Mouse (Mus musculus) heart, embryonic 12.5 days (tissue): ENCODE results near the gene Atp2a1. TPM values are rescaled to one million over a fixed set of nuclear protein-coding genes. Genes with fewer than 3 reads are reported as not detected.

Experiments
- ATAC-seq: fragments of 200-750 bp; cut with Nextera tagmentation; 2 replicates; pipeline ENCODE4 v1.8.0; 2017; ENCODE audit warnings: moderate TSS enrichment, moderate library complexity; ENCODE audit not compliant: insufficient number of reproducible peaks, low FRiP score
- H3K27ac ChIP-seq: fragments of 300-500 bp; sonication (generic); 2 replicates; pipeline ENCODE4 v1.5.1; 2016; ENCODE audit warnings: mild to moderate bottlenecking, moderate library complexity; ENCODE audit not compliant: poor library complexity, severe bottlenecking
- H3K27me3 ChIP-seq: fragments of 300-500 bp; sonication (generic); replicated peaks from 2 replicates; pipeline ENCODE4 v1.6.1; 2016; ENCODE audit warnings: mild to moderate bottlenecking, moderate library complexity
- H3K36me3 ChIP-seq: fragments of 300-500 bp; sonication (generic); 2 replicates; pipeline ENCODE4 v1.6.1; 2016; ENCODE audit warnings: mild to moderate bottlenecking, moderate library complexity
- H3K4me1 ChIP-seq: fragments of 300-500 bp; sonication (generic); replicated peaks from 2 replicates; pipeline ENCODE4 v1.6.1; 2016; ENCODE audit warnings: mild to moderate bottlenecking
- H3K4me2 ChIP-seq: fragments of 300-500 bp; sonication (generic); 2 replicates; pipeline ENCODE4 v1.6.1; 2016; ENCODE audit warnings: mild to moderate bottlenecking, moderate library complexity
- H3K4me3 ChIP-seq: fragments of 300-500 bp; sonication (generic); 2 replicates; pipeline ENCODE4 v1.5.1; 2016; ENCODE audit warnings: mild to moderate bottlenecking
- H3K9ac ChIP-seq: fragments of 300-500 bp; sonication (generic); 2 replicates; pipeline ENCODE4 v1.6.1; 2016; ENCODE audit warnings: mild to moderate bottlenecking, moderate library complexity
- H3K9me3 ChIP-seq: fragments of 300-500 bp; sonication (generic); replicated peaks from 2 replicates; pipeline ENCODE4 v1.6.1; 2016; ENCODE audit warnings: mild to moderate bottlenecking, moderate library complexity
- WGBS: fragments of 180-500 bp; shearing (Covaris S2); methylation state at CpG from one replicate; pipeline ENCODE4 v1.1.7; 2016; 5-methylcytosine and 5-hydroxymethylcytosine counted together
- polyA plus RNA-seq: library from polyadenylated mRNA; unstranded; fragments of >200 nt; fragmentation: Nextera tagmentation; extraction: Ambion mirVana; gene quantifications from 2 replicates; pipeline ENCODE4 v1.2.1, GENCODE M21; 2016

Atp2a1 gene
- polyA plus RNA-seq, 1 experiment from 2014 or later: 3.2 TPM

GRCm38 (mm10) chr7:126463547-126463946, 639 bp upstream of the Atp2a1 start:
- WGBS: 40% methylated on average over 4 of the region's 4 CpGs
- Histone ChIP-seq H3K4me2 (no peak overlapping the region), H3K36me3 (peaks cover 25% of the 10 kb centered on the region), H3K27ac (no peak overlapping the region), H3K9ac (no peak overlapping the region), H3K27me3 (0 out of 2 replicates have a peak, but pooled peaks cover 4% of the 10 kb centered on the region), H3K4me3 (no peak overlapping the region), H3K4me1 (peaks cover 52% of the 10 kb centered on the region), H3K9me3 (no peaks in the 10 kb centered on the region)
- no peak for ATAC-seq

- peaks cover 6% of the 10 kb centered on the region; the same call in 1 of the 2 replicates for H3K36me3 ChIP-seq
- no peak for ATAC-seq
- no peak overlapping the region for H3K9ac ChIP-seq
- H3K9me3 ChIP-seq: no peaks in the 10 kb centered on the region
- 0 out of 2 replicates have a peak, but pooled peaks cover 4% of the 10 kb centered on the region for H3K27me3 ChIP-seq
- 78% methylated on average over 3 of the region's 3 CpGs for WGBS
- H3K4me1 ChIP-seq: peaks cover 57% of the 10 kb centered on the region
- H3K27ac ChIP-seq: no peak overlapping the region
- no peak overlapping the region for H3K4me2 ChIP-seq
- no peak overlapping the region for H3K4me3 ChIP-seq
These were observed 1.3 kb downstream of the Atp2a1 start for GRCm38 (mm10) chr7:126461626-126462025.

GRCm38 (mm10) chr7:126460623-126461399, 2.1 kb downstream of the Atp2a1 start:
- Histone ChIP-seq H3K9ac (no peak overlapping the region), H3K36me3 (no peaks in the 10 kb centered on the region), H3K27me3 (0 out of 2 replicates have a peak, but pooled peaks cover 4% of the 10 kb centered on the region), H3K4me2 (no peak overlapping the region), H3K9me3 (no peaks in the 10 kb centered on the region), H3K4me1 (peaks cover 49% of the 10 kb centered on the region), H3K4me3 (no peak overlapping the region), H3K27ac (no peak overlapping the region)
- ATAC-seq: no peak
- 54% methylated on average over 10 of the region's 10 CpGs for WGBS

DNA sequence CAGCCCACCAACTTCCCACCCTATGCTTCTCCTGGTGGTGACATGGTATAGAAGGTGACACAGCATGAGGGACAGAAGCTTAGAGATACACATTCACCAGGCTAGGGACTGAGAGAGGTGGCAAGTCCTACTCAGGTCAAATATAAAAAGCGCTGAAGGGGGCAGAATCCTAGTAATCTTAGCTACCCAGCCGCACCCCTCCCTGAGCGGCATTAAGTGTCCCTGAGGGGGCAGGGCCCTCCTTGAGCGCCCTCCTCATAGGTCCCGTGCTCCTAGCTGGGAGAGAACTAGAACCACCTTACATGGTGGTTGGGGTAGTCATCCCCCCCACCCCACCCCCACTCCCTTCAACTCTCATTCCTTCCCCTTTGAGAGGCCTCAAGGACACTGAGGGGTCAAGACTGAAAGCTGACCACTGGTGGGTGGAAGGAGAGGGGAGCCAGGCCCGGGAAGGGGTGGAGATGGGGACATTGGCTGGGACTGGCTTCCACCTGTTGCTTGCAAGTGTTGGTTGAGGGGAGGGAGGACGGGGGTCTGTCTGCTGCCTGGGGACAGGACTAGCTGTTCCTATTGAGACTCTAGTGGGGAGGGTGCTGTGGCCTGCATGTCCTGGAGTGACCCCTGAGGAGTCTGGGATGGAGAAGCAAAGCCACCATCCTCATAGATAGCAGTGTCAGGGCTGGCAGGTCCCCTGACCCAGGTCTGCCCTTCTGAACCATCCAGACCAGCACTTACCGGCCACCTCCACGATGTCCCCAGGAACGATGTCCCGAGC, 3.9 kb downstream of the Atp2a1 start:
- WGBS: 75% methylated on average over 11 of the region's 11 CpGs
- no peaks in the 10 kb centered on the region for H3K36me3 ChIP-seq
- peaks cover 31% of the 10 kb centered on the region for H3K4me1 ChIP-seq
- H3K27me3 ChIP-seq: 0 out of 2 replicates have a peak, but pooled peaks cover 4% of the 10 kb centered on the region
- no peaks in the 10 kb centered on the region for H3K9me3 ChIP-seq
- no peak overlapping the region for H3K4me3 ChIP-seq
- H3K4me2 ChIP-seq: no peak overlapping the region
- ATAC-seq: no peak
- 0 out of 2 replicates have a peak overlapping the region, but pooled peaks have one; percentile 4 for H3K9ac ChIP-seq
- H3K27ac ChIP-seq: no peak overlapping the region

DNA sequence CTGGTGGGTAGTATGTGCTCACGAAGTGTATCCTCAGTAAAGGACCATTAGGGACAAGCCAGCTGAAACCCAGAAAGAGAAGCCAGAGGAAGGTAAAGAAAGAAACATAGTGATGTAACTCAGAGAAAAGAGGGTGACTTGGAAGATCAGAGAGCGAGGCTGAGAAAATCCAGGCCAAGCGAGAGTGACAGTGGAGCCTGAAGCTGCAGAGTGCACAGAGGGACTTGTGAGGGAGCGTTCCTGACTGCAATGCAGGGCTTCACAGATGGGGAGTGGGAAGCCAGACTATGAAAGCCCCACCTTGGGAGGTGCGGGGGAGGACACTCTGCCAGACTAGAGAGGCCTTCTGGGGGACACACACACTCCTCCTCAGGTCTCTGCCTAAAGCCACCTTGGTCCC, 4.7 kb downstream of the Atp2a1 start:
- H3K4me3 ChIP-seq: no peak overlapping the region
- no peak for ATAC-seq
- H3K27me3 ChIP-seq: 0 out of 2 replicates have a peak, but pooled peaks cover 4% of the 10 kb centered on the region
- H3K4me2 ChIP-seq: no peak overlapping the region
- 68% methylated on average over 5 of the region's 5 CpGs for WGBS
- no peak overlapping the region for H3K27ac ChIP-seq
- no peaks in the 10 kb centered on the region for H3K9me3 ChIP-seq
- peaks cover 23% of the 10 kb centered on the region for H3K4me1 ChIP-seq
- no peaks in the 10 kb centered on the region for H3K36me3 ChIP-seq
- H3K9ac ChIP-seq: no peak overlapping the region

- Histone ChIP-seq H3K9ac (no peak overlapping the region), H3K36me3 (no peaks in the 10 kb centered on the region), H3K4me3 (no peak overlapping the region), H3K27me3 (0 out of 2 replicates have a peak, but pooled peaks cover 3% of the 10 kb centered on the region), H3K9me3 (no peaks in the 10 kb centered on the region), H3K4me1 (peaks cover 16% of the 10 kb centered on the region), H3K27ac (no peak overlapping the region), H3K4me2 (no peak overlapping the region)
- 73% methylated on average over 17 of the region's 17 CpGs for WGBS
- ATAC-seq: no peak
These were observed 6.3 kb downstream of the Atp2a1 start for GRCm38 (mm10) chr7:126456382-126457266.

DNA sequence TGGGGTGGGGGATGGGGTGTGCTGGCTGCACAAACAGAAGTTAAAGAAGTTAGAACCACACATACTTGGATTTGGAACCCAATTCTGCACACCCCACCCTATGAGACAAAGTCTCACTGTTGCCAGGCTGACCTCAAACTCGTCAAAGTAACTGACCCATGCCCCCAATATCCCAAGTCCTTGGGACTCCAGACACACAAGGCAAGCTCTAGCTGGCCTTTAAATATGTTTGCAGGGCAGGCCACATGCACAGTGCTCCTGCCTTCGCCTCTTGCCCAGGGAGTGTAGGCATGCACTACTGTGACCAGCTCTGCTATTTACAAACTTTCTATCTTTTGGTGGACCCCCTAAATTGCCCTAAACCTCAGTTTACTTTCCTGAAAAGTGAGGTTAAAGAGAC, 7.7 kb downstream of the Atp2a1 start:
- H3K9ac ChIP-seq: no peak overlapping the region
- H3K27me3 ChIP-seq: no peaks in the 10 kb centered on the region
- H3K36me3 ChIP-seq: no peaks in the 10 kb centered on the region
- H3K9me3 ChIP-seq: no peaks in the 10 kb centered on the region
- H3K4me1 ChIP-seq: peaks cover 16% of the 10 kb centered on the region
- ATAC-seq: no peak
- no peak overlapping the region for H3K27ac ChIP-seq
- H3K4me2 ChIP-seq: no peak overlapping the region
- WGBS: 79% methylated on average over 2 of the region's 2 CpGs
- H3K4me3 ChIP-seq: no peak overlapping the region

GRCm38 (mm10) chr7:126453861-126454260, 9.0 kb downstream of the Atp2a1 start:
- no peaks in the 10 kb centered on the region for H3K36me3 ChIP-seq
- no peak overlapping the region for H3K4me2 ChIP-seq
- H3K4me3 ChIP-seq: no peak overlapping the region
- H3K4me1 ChIP-seq: peaks cover 10% of the 10 kb centered on the region
- 77% methylated on average over 7 of the region's 7 CpGs for WGBS
- H3K27me3 ChIP-seq: no peaks in the 10 kb centered on the region
- no peak overlapping the region for H3K27ac ChIP-seq
- ATAC-seq: no peak
- no peak overlapping the region for H3K9ac ChIP-seq
- no peaks in the 10 kb centered on the region for H3K9me3 ChIP-seq

GRCm38 (mm10) chr7:126452244-126452643, 10.7 kb downstream of the Atp2a1 start:
- WGBS: 82% methylated on average over 3 of the region's 3 CpGs
- H3K4me1 ChIP-seq: no peaks in the 10 kb centered on the region
- H3K4me2 ChIP-seq: no peak overlapping the region
- H3K9ac ChIP-seq: no peak overlapping the region
- H3K27me3 ChIP-seq: no peaks in the 10 kb centered on the region
- peaks cover 8% of the 10 kb centered on the region; the same call in 1 of the 2 replicates for H3K36me3 ChIP-seq
- no peaks in the 10 kb centered on the region for H3K9me3 ChIP-seq
- ATAC-seq: no peak
- H3K27ac ChIP-seq: no peak overlapping the region
- no peak overlapping the region for H3K4me3 ChIP-seq

GRCm38 (mm10) chr7:126450641-126451040, 12.3 kb downstream of the Atp2a1 start:
- H3K27ac ChIP-seq: no peak overlapping the region
- ATAC-seq: no peak
- no peak overlapping the region for H3K4me2 ChIP-seq
- WGBS: 82% methylated on average over 6 of the region's 6 CpGs
- H3K9ac ChIP-seq: no peak overlapping the region
- H3K4me1 ChIP-seq: no peaks in the 10 kb centered on the region
- H3K4me3 ChIP-seq: no peak overlapping the region
- H3K36me3 ChIP-seq: peaks cover 24% of the 10 kb centered on the region
- no peaks in the 10 kb centered on the region for H3K9me3 ChIP-seq
- no peaks in the 10 kb centered on the region for H3K27me3 ChIP-seq
